Mouse (Mus musculus): ENCODE measurements around the gene Zfp819.
"Not testable (repeated sequence)": the region's sequence is repeated elsewhere in the genome, so short reads cannot be mapped to it uniquely, and the experiment has no call there.

Gene Zfp819

GRCm38 (mm10) chr7:43643046-43643652 is 36.2 kb downstream of the Zfp819 start:
- DNase-seq (ENCODE audit: low spot score) = no peak

GRCm38 (mm10) chr7:43652683-43653082 is 45.7 kb downstream of the Zfp819 start:
- DNase-seq (ENCODE audit: low spot score) = no peak

GRCm38 (mm10) chr7:43654519-43654918 is 47.5 kb downstream of the Zfp819 start:
- no peak for DNase-seq (ENCODE audit: low spot score)

GRCm38 (mm10) chr7:43656232-43656631 is 49.3 kb downstream of the Zfp819 start:
- no peak for DNase-seq (ENCODE audit: low spot score)

GRCm38 (mm10) chr7:43660002-43660401 is 53.0 kb downstream of the Zfp819 start, which contains the start of gene Siglece:
Siglece (minus strand) TSS chr7:43660161.
- no peak for DNase-seq (ENCODE audit: low spot score)

GRCm38 (mm10) chr7:43662804-43663203 is 55.8 kb downstream of the Zfp819 start:
- DNase-seq (ENCODE audit: low spot score) = no peak

GRCm38 (mm10) chr7:43667221-43667620 is 60.3 kb downstream of the Zfp819 start:
- DNase-seq (ENCODE audit: low spot score) = not testable (repeated sequence)

Measured in ovary, postnatal 10 days (tissue).